Mouse (Mus musculus) liver, adult 2 months (tissue): Measurements from ENCODE around the gene Vmn2r6.
"Not testable (repeated sequence)": the region's sequence is repeated elsewhere in the genome, so short reads cannot be mapped to it uniquely, and the experiment has no call there.

ENCODE experiments used
- CTCF ChIP-seq: fragments of 200-500 bp; IDR thresholded peaks from 2 replicates; pipeline ENCODE4 v1.5.1; 2011; ENCODE audit warnings: low read depth, low read length, control low read depth
- POLR2A ChIP-seq: fragments of 200-500 bp; IDR thresholded peaks from 2 replicates; pipeline ENCODE4 v1.6.1; 2011; ENCODE audit warnings: low read length, control low read depth; ENCODE audit not compliant: insufficient read depth; ENCODE audit errors: extremely low read depth

DNA sequence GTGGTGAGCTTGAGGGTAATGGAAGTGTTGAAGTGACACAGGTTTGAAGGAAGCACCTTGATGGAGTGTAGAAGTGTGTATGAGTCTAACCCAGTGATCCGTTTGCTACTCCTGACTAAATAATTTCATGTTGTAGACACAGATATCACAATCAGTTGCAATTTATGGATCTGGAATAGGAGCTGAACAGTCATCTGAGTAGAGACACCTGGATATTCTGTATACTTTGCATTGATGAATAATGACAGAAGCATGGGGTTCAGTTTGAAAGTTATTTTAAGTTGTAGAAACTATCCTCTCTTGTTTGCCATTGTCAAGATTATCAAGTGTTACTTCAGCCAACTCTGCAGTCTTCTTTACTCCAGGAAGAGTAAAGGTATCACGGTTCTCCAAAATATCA lies 55.9 kb downstream of the Vmn2r6 start, which contains the start of gene Vmn2r5:
- not testable (repeated sequence) for TF ChIP-seq CTCF, POLR2A
